Mouse (Mus musculus) liver, embryonic 13.5 days (tissue): ENCODE measurements around the gene Ddb1. TPM values are rescaled to one million over a fixed set of nuclear protein-coding genes. Genes with fewer than 3 reads are reported as not detected.

Source experiments
- ATAC-seq: fragments of 200-750 bp; cut with Nextera tagmentation; 2 replicates; pipeline ENCODE4 v1.8.0; 2017; ENCODE audit warnings: low read depth, mild to moderate bottlenecking, moderate number of reproducible peaks, moderate library complexity
- DNase-seq: peaks from one replicate; pipeline ENCODE4 v3.0.0; 2022
- H3K27ac ChIP-seq: fragments of 300-500 bp; sonication (generic); 2 replicates; pipeline ENCODE4 v1.5.1; 2015; ENCODE audit warnings: moderate library complexity, mild to moderate bottlenecking, inconsistent platforms
- H3K27me3 ChIP-seq: fragments of 300-500 bp; sonication (generic); 2 replicates; pipeline ENCODE4 v1.6.1; 2015; ENCODE audit warnings: mild to moderate bottlenecking, inconsistent platforms
- H3K36me3 ChIP-seq: fragments of 300-500 bp; sonication (generic); 2 replicates; pipeline ENCODE4 v1.6.1; 2015; ENCODE audit warnings: mild to moderate bottlenecking, inconsistent platforms
- H3K4me1 ChIP-seq: fragments of 300-500 bp; sonication (generic); replicated peaks from 2 replicates; pipeline ENCODE4 v1.6.1; 2015; ENCODE audit warnings: inconsistent platforms
- H3K4me2 ChIP-seq: fragments of 300-500 bp; sonication (generic); 2 replicates; pipeline ENCODE4 v1.6.1; 2015; ENCODE audit warnings: inconsistent platforms, mild to moderate bottlenecking, moderate library complexity
- H3K4me3 ChIP-seq: fragments of 300-500 bp; sonication (generic); replicated peaks from 2 replicates; pipeline ENCODE4 v1.5.1; 2015; ENCODE audit warnings: mild to moderate bottlenecking, inconsistent platforms
- H3K9ac ChIP-seq: fragments of 300-500 bp; sonication (generic); 2 replicates; pipeline ENCODE4 v1.6.1; 2015; ENCODE audit warnings: mild to moderate bottlenecking, inconsistent platforms
- H3K9me3 ChIP-seq: fragments of 300-500 bp; sonication (generic); replicated peaks from 2 replicates; pipeline ENCODE4 v1.6.1; 2016; ENCODE audit warnings: inconsistent platforms
- WGBS: fragments of 180-500 bp; shearing (Covaris S2); methylation state at CpG from one replicate; pipeline ENCODE4 v1.1.7; 2015; ENCODE audit not compliant: insufficient replicate concordance; 5-methylcytosine and 5-hydroxymethylcytosine counted together
- polyA plus RNA-seq: library from polyadenylated mRNA; unstranded; fragments of >200 nt; fragmentation: Nextera tagmentation; extraction: Ambion mirVana; gene quantifications from 2 replicates; pipeline ENCODE4 v1.2.1, GENCODE M21; 2015

Gene Ddb1
- polyA plus RNA-seq, 1 experiment from 2014 or later: 156 TPM

GRCm38 (mm10) chr19:10662665-10663064 lies 57.5 kb downstream of the Ddb1 start:
- no peak for DNase-seq
- ATAC-seq: no peak
- Histone ChIP-seq H3K4me1 (peaks cover 80% of the 10 kb centered on the region), H3K4me2 (peak overlapping the region; percentile 66), H3K27ac (peak overlapping the region; percentile 99), H3K27me3 (no peaks in the 10 kb centered on the region), H3K36me3 (no peaks in the 10 kb centered on the region), H3K4me3 (no peak overlapping the region), H3K9ac (peak overlapping the region; percentile 67), H3K9me3 (no peaks in the 10 kb centered on the region)
- 20% methylated on average over 3 of the region's 3 CpGs for WGBS

- H3K36me3 ChIP-seq: no peaks in the 10 kb centered on the region
- H3K9ac ChIP-seq: no peak overlapping the region
- no peak for DNase-seq
- ATAC-seq: no peak
- H3K27ac ChIP-seq: peak overlapping the region; percentile 99
- H3K4me2 ChIP-seq: no peak overlapping the region
- H3K4me3 ChIP-seq: no peak overlapping the region
- H3K4me1 ChIP-seq: peaks cover 59% of the 10 kb centered on the region
- 55% methylated on average over 3 of the region's 3 CpGs for WGBS
- no peaks in the 10 kb centered on the region for H3K27me3 ChIP-seq
- H3K9me3 ChIP-seq: no peaks in the 10 kb centered on the region
These were observed 60.0 kb downstream of the Ddb1 start for GRCm38 (mm10) chr19:10665093-10665492.

GRCm38 (mm10) chr19:10665499-10665898 lies 60.4 kb downstream of the Ddb1 start:
- peak overlapping the region; percentile 99; the same call in 1 of the 2 replicates for H3K27ac ChIP-seq
- H3K9ac ChIP-seq: no peak overlapping the region
- 5% methylated on average over 2 of the region's 2 CpGs for WGBS
- H3K27me3 ChIP-seq: no peaks in the 10 kb centered on the region
- DNase-seq (peak; percentile 65), ATAC-seq (no peak)
- no peak overlapping the region for H3K4me3 ChIP-seq
- no peaks in the 10 kb centered on the region for H3K9me3 ChIP-seq
- no peaks in the 10 kb centered on the region for H3K36me3 ChIP-seq
- peaks cover 55% of the 10 kb centered on the region for H3K4me1 ChIP-seq
- no peak overlapping the region for H3K4me2 ChIP-seq

GRCm38 (mm10) chr19:10671319-10671718 lies 66.2 kb downstream of the Ddb1 start:
- H3K4me3 ChIP-seq: no peak overlapping the region
- H3K4me2 ChIP-seq: no peak overlapping the region
- peaks cover 12% of the 10 kb centered on the region for H3K4me1 ChIP-seq
- no peaks in the 10 kb centered on the region for H3K27me3 ChIP-seq
- DNase-seq (no peak), ATAC-seq (peak; percentile 56)
- H3K9me3 ChIP-seq: no peaks in the 10 kb centered on the region
- H3K9ac ChIP-seq: no peak overlapping the region
- WGBS: 58% methylated on average over 4 of the region's 4 CpGs
- no peaks in the 10 kb centered on the region for H3K36me3 ChIP-seq
- H3K27ac ChIP-seq: no peak overlapping the region

- no peak overlapping the region for H3K4me3 ChIP-seq
- no peaks in the 10 kb centered on the region for H3K9me3 ChIP-seq
- WGBS: 58% methylated on average over 9 of the region's 9 CpGs
- H3K9ac ChIP-seq: no peak overlapping the region
- no peak overlapping the region for H3K27ac ChIP-seq
- no peak for DNase-seq
- H3K36me3 ChIP-seq: no peaks in the 10 kb centered on the region
- peaks cover 12% of the 10 kb centered on the region for H3K4me1 ChIP-seq
- H3K27me3 ChIP-seq: no peaks in the 10 kb centered on the region
- H3K4me2 ChIP-seq: no peak overlapping the region
- ATAC-seq: no peak
These were observed 66.8 kb downstream of the Ddb1 start for GRCm38 (mm10) chr19:10671854-10672417.

- no peak overlapping the region for H3K4me2 ChIP-seq
- DNase-seq: no peak
- H3K4me3 ChIP-seq: no peak overlapping the region
- no peak overlapping the region for H3K9ac ChIP-seq
- no peaks in the 10 kb centered on the region for H3K36me3 ChIP-seq
- peaks cover 23% of the 10 kb centered on the region for H3K4me1 ChIP-seq
- no peak for ATAC-seq
- H3K9me3 ChIP-seq: no peaks in the 10 kb centered on the region
- no peaks in the 10 kb centered on the region for H3K27me3 ChIP-seq
- WGBS: 58% methylated on average over 1 of the region's 1 CpGs
- no peak overlapping the region for H3K27ac ChIP-seq
These were observed 68.1 kb downstream of the Ddb1 start for GRCm38 (mm10) chr19:10673275-10673674.

GRCm38 (mm10) chr19:10676656-10677055 lies 71.5 kb downstream of the Ddb1 start:
- Histone ChIP-seq H3K36me3 (no peaks in the 10 kb centered on the region), H3K9ac (no peak overlapping the region), H3K4me1 (peaks cover 18% of the 10 kb centered on the region), H3K27ac (no peak overlapping the region), H3K4me3 (no peak overlapping the region), H3K27me3 (no peaks in the 10 kb centered on the region), H3K4me2 (no peak overlapping the region), H3K9me3 (no peaks in the 10 kb centered on the region)
- ATAC-seq: no peak
- WGBS: 78% methylated on average over 16 of the region's 16 CpGs
- no peak for DNase-seq

GRCm38 (mm10) chr19:10677915-10678771 lies 73.0 kb downstream of the Ddb1 start, which contains the start of gene Pga5:
Pga5 (minus strand) TSS chr19:10678071.
- H3K9ac ChIP-seq: no peak within 1 kb of the TSS; the same call in 1 of the 2 replicates
- peak; percentile 53 for DNase-seq
- 12% methylated on average over 6 of the region's 6 CpGs for WGBS

GRCm38 (mm10) chr19:10678772-10679067 lies 73.6 kb downstream of the Ddb1 start:
- no peaks in the 10 kb centered on the region for H3K9me3 ChIP-seq
- no peaks in the 10 kb centered on the region for H3K27me3 ChIP-seq
- no peak overlapping the region for H3K9ac ChIP-seq
- H3K4me2 ChIP-seq: no peak overlapping the region
- WGBS: 70% methylated on average over 1 of the region's 1 CpGs
- no peak overlapping the region for H3K4me3 ChIP-seq
- DNase-seq: no peak
- H3K36me3 ChIP-seq: no peaks in the 10 kb centered on the region
- no peak overlapping the region for H3K27ac ChIP-seq
- no peak for ATAC-seq
- peaks cover 12% of the 10 kb centered on the region for H3K4me1 ChIP-seq

More at GRCm38 (mm10) chr19:10677915-10678771, 73.0 kb downstream of the Ddb1 start, which contains the start of gene Pga5:
- Histone ChIP-seq H3K9me3 (no peaks in the 10 kb centered on the region), H3K27ac (no peak within 1 kb of the TSS), H3K36me3 (no peaks in the 10 kb centered on the region), H3K4me1 (peaks cover 12% of the 10 kb centered on the region), H3K4me3 (no peak within 1 kb of the TSS), H3K4me2 (no peak within 1 kb of the TSS), H3K27me3 (no peaks in the 10 kb centered on the region)
- ATAC-seq: peak; percentile 54

Other genes with a start within 250 kb of the Ddb1 start
- 0.10 and 0.21 TPM in 2 replicates for gene Syt7, start 216.2 kb upstream of the Ddb1 start, polyA plus RNA-seq
- 0.06 TPM in 1 of 2 replicates, not detected in the other for gene Lrrc10b, start 147.9 kb upstream of the Ddb1 start, polyA plus RNA-seq
- not detected in 2 replicates for gene Ppp1r32, start 122.4 kb upstream of the Ddb1 start, polyA plus RNA-seq
- 9.7 and 13.5 TPM in 2 replicates for gene Cpsf7, start 80.1 kb upstream of the Ddb1 start, polyA plus RNA-seq
- 33.7 and 36.2 TPM in 2 replicates for gene Sdhaf2, start 79.2 kb upstream of the Ddb1 start, polyA plus RNA-seq
- gene Tmem216, start 49.1 kb upstream of the Ddb1 start, polyA plus RNA-seq: 14.9 and 16.9 TPM in 2 replicates
- gene Cyb561a3, start 28.2 kb upstream of the Ddb1 start, polyA plus RNA-seq: 10.6 and 12.4 TPM in 2 replicates
- 14.9 and 16.3 TPM in 2 replicates for gene Tmem138, start 28.0 kb upstream of the Ddb1 start, polyA plus RNA-seq
- gene Tkfc, start 327 bp downstream of the Ddb1 start, polyA plus RNA-seq: 9.4 and 10.8 TPM in 2 replicates
- gene Vwce, start 28.9 kb downstream of the Ddb1 start, polyA plus RNA-seq: 5.3 and 5.8 TPM in 2 replicates
- gene Pga5, start 72.7 kb downstream of the Ddb1 start, polyA plus RNA-seq: not detected in 2 replicates
- 10.4 and 12.1 TPM in 2 replicates for gene Vps37c, start 83.4 kb downstream of the Ddb1 start, polyA plus RNA-seq
- gene Cd5, start 133.7 kb downstream of the Ddb1 start, polyA plus RNA-seq: 0.08 TPM in 1 of 2 replicates, not detected in the other
- 0.03 TPM in 1 of 2 replicates, not detected in the other for gene Cd6, start 224.7 kb downstream of the Ddb1 start, polyA plus RNA-seq
- gene Slc15a3, start 234.4 kb downstream of the Ddb1 start, polyA plus RNA-seq: 1.3 and 1.7 TPM in 2 replicates